Mouse (Mus musculus): ENCODE data around the gene Krt77. TPM values are rescaled to one million over a fixed set of nuclear protein-coding genes. Genes with fewer than 3 reads are reported as not detected.

Gene Krt77
- polyA plus RNA-seq (2012; rRNA removed), result 4.8 and 6.3 TPM in 2 replicates

DNA sequence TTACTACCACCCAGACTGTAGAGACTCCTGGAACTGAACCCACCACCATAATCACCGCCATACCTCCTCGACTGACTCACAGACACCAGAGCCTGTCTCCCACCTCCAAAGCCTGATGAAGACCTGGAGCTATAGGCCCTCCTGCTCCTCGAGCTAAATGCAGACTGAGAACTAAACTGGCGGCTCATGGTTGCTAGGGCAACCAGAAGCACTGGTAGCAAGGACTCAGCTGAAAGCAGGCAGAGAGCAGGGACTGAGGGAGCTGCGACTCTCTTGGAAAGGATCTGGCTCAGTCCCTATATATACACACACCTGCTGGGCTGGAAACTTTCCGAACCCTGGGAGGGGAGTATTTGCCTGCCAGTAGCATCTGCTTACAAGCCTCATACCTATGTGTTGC is at the start of gene Krt77:
Gene Krt77, minus strand, starts transcription at position 275 of the 400 bp plus-strand sequence.
- Histone ChIP-seq H3K27ac (ENCODE audit: insufficient read depth, low read length) (no peak within 1 kb of the TSS), H3K4me1 (ENCODE audit: control insufficient read depth, insufficient read depth, low read length) (peaks cover 4% of the 10 kb centered on the region), H3K4me3 (ENCODE audit: insufficient read depth, low read length) (no peak within 1 kb of the TSS)
- TF ChIP-seq CTCF (IDR thresholded peaks at IDR 0.05; ENCODE audit: extremely low read depth, insufficient read depth, low read length) (no peak), POLR2A (IDR thresholded peaks at IDR 0.05; ENCODE audit: extremely low read depth, insufficient read depth, low read length) (peak; percentile 60; the same call in 1 of the 2 replicates)

DNA sequence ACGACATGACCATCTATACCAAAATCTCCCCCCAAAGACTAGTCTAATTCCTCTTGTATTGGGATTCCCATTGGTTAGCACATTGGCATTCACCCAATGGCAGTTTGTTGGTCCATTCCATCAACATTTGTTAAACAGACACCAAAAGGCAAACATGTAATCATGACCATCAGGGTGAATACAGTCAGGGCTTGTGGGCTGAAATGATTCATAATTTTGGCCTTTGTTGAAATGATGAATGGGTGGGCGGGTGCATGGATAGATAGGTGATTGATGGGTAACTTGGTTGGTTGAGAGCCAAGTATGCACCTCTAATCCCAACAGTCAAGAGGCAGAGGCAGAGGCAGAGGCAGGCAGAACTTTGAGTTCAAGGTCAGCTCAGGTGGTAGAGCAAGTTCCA is 46.6 kb upstream of the Krt77 start:
- Histone ChIP-seq H3K4me1 (ENCODE audit: control insufficient read depth, insufficient read depth, low read length) (no peaks in the 10 kb centered on the region), H3K4me3 (ENCODE audit: insufficient read depth, low read length) (no peak overlapping the region), H3K27ac (ENCODE audit: insufficient read depth, low read length) (no peak overlapping the region)
- TF ChIP-seq POLR2A (IDR thresholded peaks at IDR 0.05; ENCODE audit: extremely low read depth, insufficient read depth, low read length), result no peak
- TF ChIP-seq CTCF (IDR thresholded peaks at IDR 0.05; ENCODE audit: extremely low read depth, insufficient read depth, low read length), result no peak

GRCm38 (mm10) chr15:101904849-101905248 is 35.3 kb upstream of the Krt77 start:
- Histone ChIP-seq H3K4me1 (ENCODE audit: control insufficient read depth, insufficient read depth, low read length) (no peaks in the 10 kb centered on the region), H3K27ac (ENCODE audit: insufficient read depth, low read length) (no peak overlapping the region), H3K4me3 (ENCODE audit: insufficient read depth, low read length) (no peak overlapping the region)
- no peak for TF ChIP-seq CTCF (IDR thresholded peaks at IDR 0.05; ENCODE audit: extremely low read depth, insufficient read depth, low read length)
- no peak for TF ChIP-seq POLR2A (IDR thresholded peaks at IDR 0.05; ENCODE audit: extremely low read depth, insufficient read depth, low read length)

DNA sequence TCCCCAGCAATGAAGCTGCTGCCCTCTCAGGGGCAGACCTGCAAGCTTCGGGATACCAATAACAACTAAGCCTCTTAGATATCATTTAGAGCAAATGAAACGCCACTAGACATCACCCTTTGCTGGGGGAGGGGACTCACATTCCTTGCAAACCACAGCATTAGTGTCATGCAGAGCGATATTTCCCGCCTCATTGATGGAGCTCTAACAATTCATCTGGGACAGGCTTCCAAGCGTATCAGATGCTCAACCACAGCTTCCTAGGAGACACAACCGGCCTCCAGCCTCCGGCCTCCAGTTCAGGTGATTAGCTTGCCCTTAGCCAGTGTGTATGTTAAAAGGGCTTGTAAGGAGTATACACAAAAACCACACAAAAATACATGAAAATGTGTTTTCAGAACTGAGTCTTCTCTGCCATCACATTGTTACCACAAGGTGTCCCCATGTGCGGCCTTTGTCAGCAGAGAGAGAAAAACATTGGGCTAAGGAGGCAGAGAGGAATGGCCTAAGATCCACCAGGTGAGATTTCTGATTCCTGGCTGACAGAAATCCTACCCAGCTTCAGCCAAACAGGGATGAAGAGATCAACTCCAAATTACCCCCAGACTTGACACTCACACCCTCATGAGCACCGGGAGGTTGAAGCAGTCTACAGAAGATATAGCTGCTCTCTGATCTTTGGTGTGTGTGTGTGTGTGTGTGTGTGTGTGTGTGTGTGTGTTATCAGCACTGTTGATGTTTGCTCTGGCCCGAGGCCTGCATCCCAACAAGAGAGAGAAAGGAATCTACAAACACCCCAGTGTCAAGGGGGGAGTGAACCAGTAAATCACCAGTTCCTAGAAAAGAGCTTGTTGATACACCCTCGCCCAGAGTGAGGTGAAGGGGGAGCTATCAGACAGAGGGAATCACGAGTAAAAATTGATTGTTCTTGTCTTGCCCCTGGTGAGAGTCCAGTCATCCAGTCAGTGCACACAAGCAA is 33.0 kb upstream of the Krt77 start:
- no peak for TF ChIP-seq POLR2A (IDR thresholded peaks at IDR 0.05; ENCODE audit: extremely low read depth, insufficient read depth, low read length)
- no peak for TF ChIP-seq CTCF (IDR thresholded peaks at IDR 0.05; ENCODE audit: extremely low read depth, insufficient read depth, low read length)
- no peak overlapping the region for H3K27ac ChIP-seq (ENCODE audit: insufficient read depth, low read length)
- no peak overlapping the region for H3K4me3 ChIP-seq (ENCODE audit: insufficient read depth, low read length)
- no peaks in the 10 kb centered on the region for H3K4me1 ChIP-seq (ENCODE audit: control insufficient read depth, insufficient read depth, low read length)

DNA sequence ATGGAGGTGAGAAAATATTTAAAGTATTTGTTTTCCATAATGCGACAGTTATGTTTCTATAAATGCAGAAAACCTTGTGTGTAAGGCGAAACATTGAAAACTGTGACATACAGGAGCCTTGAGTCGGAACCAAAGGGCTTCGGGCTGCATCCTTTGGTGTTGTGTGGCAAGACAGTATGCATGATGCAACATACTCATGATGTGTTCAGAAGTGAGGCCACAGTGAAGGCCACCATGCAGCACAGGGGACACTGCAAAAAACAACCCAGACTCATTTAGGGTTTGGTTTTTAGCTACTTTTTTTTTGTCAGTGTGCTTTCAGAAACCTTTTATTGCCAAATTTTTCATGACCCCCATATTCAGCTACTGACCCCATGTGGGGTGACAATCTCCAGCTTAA is 25.7 kb upstream of the Krt77 start:
- Histone ChIP-seq H3K4me3 (ENCODE audit: insufficient read depth, low read length) (no peak overlapping the region), H3K4me1 (ENCODE audit: control insufficient read depth, insufficient read depth, low read length) (no peaks in the 10 kb centered on the region), H3K27ac (ENCODE audit: insufficient read depth, low read length) (no peak overlapping the region)
- TF ChIP-seq POLR2A (IDR thresholded peaks at IDR 0.05; ENCODE audit: extremely low read depth, insufficient read depth, low read length), result no peak
- TF ChIP-seq CTCF (IDR thresholded peaks at IDR 0.05; ENCODE audit: extremely low read depth, insufficient read depth, low read length), result no peak

GRCm38 (mm10) chr15:101892820-101893219 is 23.3 kb upstream of the Krt77 start, which contains the start of gene Krt76:
TSS of gene Krt76 (minus strand) at chr15:101892920.
- TF ChIP-seq CTCF (IDR thresholded peaks at IDR 0.05; ENCODE audit: extremely low read depth, insufficient read depth, low read length) (no peak), POLR2A (IDR thresholded peaks at IDR 0.05; ENCODE audit: extremely low read depth, insufficient read depth, low read length) (no peak)

GRCm38 (mm10) chr15:101879776-101880175 is 10.3 kb upstream of the Krt77 start:
- no peak for TF ChIP-seq POLR2A (IDR thresholded peaks at IDR 0.05; ENCODE audit: extremely low read depth, insufficient read depth, low read length)
- no peak for TF ChIP-seq CTCF (IDR thresholded peaks at IDR 0.05; ENCODE audit: extremely low read depth, insufficient read depth, low read length)
- Histone ChIP-seq H3K4me3 (ENCODE audit: insufficient read depth, low read length) (no peak overlapping the region), H3K27ac (ENCODE audit: insufficient read depth, low read length) (no peak overlapping the region), H3K4me1 (ENCODE audit: control insufficient read depth, insufficient read depth, low read length) (no peaks in the 10 kb centered on the region)

More at GRCm38 (mm10) chr15:101892820-101893219, 23.3 kb upstream of the Krt77 start, which contains the start of gene Krt76:
- Histone ChIP-seq H3K27ac (ENCODE audit: insufficient read depth, low read length) (no peak within 1 kb of the TSS), H3K4me1 (ENCODE audit: control insufficient read depth, insufficient read depth, low read length) (no peaks in the 10 kb centered on the region), H3K4me3 (ENCODE audit: insufficient read depth, low read length) (no peak within 1 kb of the TSS)

GRCm38 (mm10) chr15:101878041-101878440 is 8.5 kb upstream of the Krt77 start:
- Histone ChIP-seq H3K27ac (ENCODE audit: insufficient read depth, low read length) (no peak overlapping the region), H3K4me1 (ENCODE audit: control insufficient read depth, insufficient read depth, low read length) (no peaks in the 10 kb centered on the region), H3K4me3 (ENCODE audit: insufficient read depth, low read length) (no peak overlapping the region)
- TF ChIP-seq CTCF (IDR thresholded peaks at IDR 0.05; ENCODE audit: extremely low read depth, insufficient read depth, low read length) (no peak), POLR2A (IDR thresholded peaks at IDR 0.05; ENCODE audit: extremely low read depth, insufficient read depth, low read length) (no peak)

DNA sequence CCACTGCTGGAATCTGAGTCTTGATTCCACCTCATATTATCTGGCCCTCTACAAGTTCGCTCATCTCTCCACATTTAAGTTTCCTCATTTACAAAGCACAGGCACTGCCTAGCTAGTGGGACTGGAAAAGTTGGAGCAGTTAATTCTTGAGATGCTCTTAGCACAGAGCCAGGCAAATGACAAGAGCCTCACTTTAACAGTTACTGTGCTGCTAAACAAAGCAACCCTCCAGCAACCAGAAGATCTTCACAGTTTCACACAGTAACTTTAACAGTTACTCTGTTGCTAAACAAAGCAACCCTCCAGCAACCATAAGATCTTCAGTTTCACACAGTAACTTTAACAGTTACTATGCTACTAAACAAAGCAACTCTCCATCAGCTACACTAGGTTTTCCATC is 4.9 kb upstream of the Krt77 start:
- H3K4me3 ChIP-seq (ENCODE audit: insufficient read depth, low read length), result no peak overlapping the region
- no peaks in the 10 kb centered on the region for H3K4me1 ChIP-seq (ENCODE audit: control insufficient read depth, insufficient read depth, low read length)
- no peak for TF ChIP-seq POLR2A (IDR thresholded peaks at IDR 0.05; ENCODE audit: extremely low read depth, insufficient read depth, low read length)
- H3K27ac ChIP-seq (ENCODE audit: insufficient read depth, low read length), result no peak overlapping the region

DNA sequence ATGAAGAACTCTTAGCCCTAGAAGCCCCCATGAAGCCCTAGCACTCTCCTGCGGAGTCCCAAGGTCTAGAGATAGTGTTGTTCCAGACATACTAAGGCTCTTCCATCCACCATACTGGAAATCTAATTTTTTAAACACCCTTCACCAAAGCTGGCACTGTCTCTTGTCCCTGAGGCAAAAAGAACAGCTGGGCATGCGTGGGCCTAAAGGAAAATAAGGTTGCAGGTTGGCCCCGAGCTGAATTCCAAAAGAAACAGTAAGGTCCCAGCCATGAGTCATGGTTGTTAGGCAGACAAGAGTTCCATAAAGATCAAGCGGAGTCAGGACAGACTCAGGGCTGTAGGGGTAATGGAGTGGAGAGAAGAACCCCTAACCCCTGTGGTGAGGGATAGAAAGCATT is 3.7 kb upstream of the Krt77 start:
- no peak overlapping the region for H3K27ac ChIP-seq (ENCODE audit: insufficient read depth, low read length)
- TF ChIP-seq POLR2A (IDR thresholded peaks at IDR 0.05; ENCODE audit: extremely low read depth, insufficient read depth, low read length) (no peak), CTCF (IDR thresholded peaks at IDR 0.05; ENCODE audit: extremely low read depth, insufficient read depth, low read length) (no peak)
- no peak overlapping the region for H3K4me3 ChIP-seq (ENCODE audit: insufficient read depth, low read length)

More for the DNA sequence above, 3.7 kb upstream of the Krt77 start:
- H3K4me1 ChIP-seq (ENCODE audit: control insufficient read depth, insufficient read depth, low read length), result 0 out of 2 replicates have a peak, but pooled peaks cover 1% of the 10 kb centered on the region

Measured in cortical plate, adult 2 months (tissue).